Mouse (Mus musculus) kidney, postnatal 14 days (tissue): ENCODE results near the gene Gm10591.
"Not testable (repeated sequence)": the region's sequence is repeated elsewhere in the genome, so short reads cannot be mapped to it uniquely, and the experiment has no call there.

ENCODE experiments used
- DNase-seq: peaks from one replicate; pipeline ENCODE4 v3.0.0; 2022; ENCODE audit warnings: mixed read lengths

Gene Gm10591

GRCm38 (mm10) chr4:42611895-42612294 lies at the start of gene Gm10591:
Gene Gm10591 (plus strand): TSS chr4:42612195.
- DNase-seq: not testable (repeated sequence)

GRCm38 (mm10) chr4:42629419-42629818 lies 17.4 kb downstream of the Gm10591 start, which contains the start of gene Gm2564:
Gene Gm2564 (plus strand): TSS chr4:42629719.
- not testable (repeated sequence) for DNase-seq

- DNase-seq: not testable (repeated sequence)
Measured at GRCm38 (mm10) chr4:42654951-42655350, 43.0 kb downstream of the Gm10591 start, which contains the start of gene Ccl27b. Gene Ccl27b (plus strand): TSS chr4:42655251.

- DNase-seq: not testable (repeated sequence)
Measured at GRCm38 (mm10) chr4:42661793-42662192, 49.8 kb downstream of the Gm10591 start, which contains the start of gene Il11ra2. Gene Il11ra2 (minus strand): TSS chr4:42661893.
